Mouse (Mus musculus): ENCODE measurements at regions not wholly inside any gene's neighbourhood (a gene's known extent, or its start where the extent isn't known, plus 50 kb on each side); places are given as distances from the start of the nearest gene placed in this dataset.

DNA sequence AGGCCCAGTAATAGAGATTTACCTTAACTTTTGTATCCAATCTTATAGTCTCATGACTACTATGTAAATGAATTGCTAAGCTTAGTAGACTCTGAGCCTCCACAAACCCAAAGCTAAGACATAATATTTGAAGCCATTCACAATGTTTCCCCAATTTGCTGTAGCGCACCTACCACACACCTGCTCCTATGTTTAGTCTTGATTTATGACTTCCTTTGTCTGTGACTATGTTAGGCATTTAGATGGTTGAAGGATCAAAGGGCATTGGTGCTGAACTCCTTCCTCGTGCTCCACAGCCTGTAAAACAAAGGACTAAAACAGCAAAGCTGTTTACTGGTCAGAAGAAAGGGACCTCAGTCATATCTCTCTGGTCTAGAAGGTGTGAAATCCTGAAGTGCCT, 210.0 kb downstream of the Parm1 start:
- no peaks in the 10 kb centered on the region for H3K27me3 ChIP-seq (ENCODE audit: control insufficient read depth, insufficient read depth, low read length, poor library complexity, severe bottlenecking)
- H3K9ac ChIP-seq (ENCODE audit: low read depth, poor library complexity, severe bottlenecking), result no peak overlapping the region
- no peaks in the 10 kb centered on the region for H3K9me3 ChIP-seq (replicated peaks; ENCODE audit: control insufficient read depth, insufficient read depth, low read length, poor library complexity, severe bottlenecking)

GRCm38 (mm10) chr5:91726118-91726500, 208.7 kb downstream of the Parm1 start:
- Histone ChIP-seq H3K27ac (ENCODE audit: insufficient read depth, low read length) (no peak overlapping the region), H3K9ac (ENCODE audit: low read depth, poor library complexity, severe bottlenecking) (no peak overlapping the region), H3K27me3 (ENCODE audit: control insufficient read depth, insufficient read depth, low read length, poor library complexity, severe bottlenecking) (no peaks in the 10 kb centered on the region), H3K9me3 (replicated peaks; ENCODE audit: control insufficient read depth, insufficient read depth, low read length, poor library complexity, severe bottlenecking) (no peaks in the 10 kb centered on the region), H3K4me3 (ENCODE audit: low read depth, low read length) (no peak overlapping the region), H3K4me1 (ENCODE audit: control insufficient read depth, insufficient read depth, low read length) (no peaks in the 10 kb centered on the region), H3K36me3 (ENCODE audit: control insufficient read depth, insufficient read depth, low read length, poor library complexity, severe bottlenecking) (no peaks in the 10 kb centered on the region)
- TF ChIP-seq EP300 (IDR thresholded peaks at IDR 0.05; ENCODE audit: insufficient read depth, low read depth, low read length) (no peak), POLR2A (IDR thresholded peaks at IDR 0.05; ENCODE audit: insufficient read depth, low read length) (no peak), CTCF (IDR thresholded peaks at IDR 0.05; ENCODE audit: low read depth, low read length) (no peak)

More for the DNA sequence above, 210.0 kb downstream of the Parm1 start:
- Histone ChIP-seq H3K4me1 (ENCODE audit: control insufficient read depth, insufficient read depth, low read length) (no peaks in the 10 kb centered on the region), H3K36me3 (ENCODE audit: control insufficient read depth, insufficient read depth, low read length, poor library complexity, severe bottlenecking) (no peaks in the 10 kb centered on the region), H3K27ac (ENCODE audit: insufficient read depth, low read length) (no peak overlapping the region), H3K4me3 (ENCODE audit: low read depth, low read length) (no peak overlapping the region)
- no peak for TF ChIP-seq EP300 (IDR thresholded peaks at IDR 0.05; ENCODE audit: insufficient read depth, low read depth, low read length)
- TF ChIP-seq POLR2A (IDR thresholded peaks at IDR 0.05; ENCODE audit: insufficient read depth, low read length), result no peak
- no peak for TF ChIP-seq CTCF (IDR thresholded peaks at IDR 0.05; ENCODE audit: low read depth, low read length)

- H3K4me3 ChIP-seq (ENCODE audit: low read depth, low read length), result no peak overlapping the region
- no peaks in the 10 kb centered on the region for H3K36me3 ChIP-seq (ENCODE audit: control insufficient read depth, insufficient read depth, low read length, poor library complexity, severe bottlenecking)
- H3K9ac ChIP-seq (ENCODE audit: low read depth, poor library complexity, severe bottlenecking), result no peak overlapping the region
- no peaks in the 10 kb centered on the region for H3K27me3 ChIP-seq (ENCODE audit: control insufficient read depth, insufficient read depth, low read length, poor library complexity, severe bottlenecking)
- TF ChIP-seq EP300 (IDR thresholded peaks at IDR 0.05; ENCODE audit: insufficient read depth, low read depth, low read length), result no peak
- TF ChIP-seq CTCF (IDR thresholded peaks at IDR 0.05; ENCODE audit: low read depth, low read length), result no peak
- TF ChIP-seq POLR2A (IDR thresholded peaks at IDR 0.05; ENCODE audit: insufficient read depth, low read length), result no peak
- no peaks in the 10 kb centered on the region for H3K9me3 ChIP-seq (replicated peaks; ENCODE audit: control insufficient read depth, insufficient read depth, low read length, poor library complexity, severe bottlenecking)
- H3K27ac ChIP-seq (ENCODE audit: insufficient read depth, low read length), result no peak overlapping the region
- H3K4me1 ChIP-seq (ENCODE audit: control insufficient read depth, insufficient read depth, low read length), result no peaks in the 10 kb centered on the region
Measured at GRCm38 (mm10) chr5:91725380-91726117, 208.1 kb downstream of the Parm1 start.

- TF ChIP-seq CTCF (IDR thresholded peaks at IDR 0.05; ENCODE audit: low read depth, low read length), result no peak
- TF ChIP-seq POLR2A (IDR thresholded peaks at IDR 0.05; ENCODE audit: insufficient read depth, low read length), result no peak
- no peak for TF ChIP-seq EP300 (IDR thresholded peaks at IDR 0.05; ENCODE audit: insufficient read depth, low read depth, low read length)
- Histone ChIP-seq H3K27me3 (ENCODE audit: control insufficient read depth, insufficient read depth, low read length, poor library complexity, severe bottlenecking) (no peaks in the 10 kb centered on the region), H3K36me3 (ENCODE audit: control insufficient read depth, insufficient read depth, low read length, poor library complexity, severe bottlenecking) (no peaks in the 10 kb centered on the region), H3K9ac (ENCODE audit: low read depth, poor library complexity, severe bottlenecking) (no peak overlapping the region), H3K9me3 (replicated peaks; ENCODE audit: control insufficient read depth, insufficient read depth, low read length, poor library complexity, severe bottlenecking) (no peaks in the 10 kb centered on the region), H3K4me1 (ENCODE audit: control insufficient read depth, insufficient read depth, low read length) (no peaks in the 10 kb centered on the region), H3K27ac (ENCODE audit: insufficient read depth, low read length) (no peak overlapping the region), H3K4me3 (ENCODE audit: low read depth, low read length) (no peak overlapping the region)
Measured at GRCm38 (mm10) chr5:91724881-91725280, 207.5 kb downstream of the Parm1 start.

DNA sequence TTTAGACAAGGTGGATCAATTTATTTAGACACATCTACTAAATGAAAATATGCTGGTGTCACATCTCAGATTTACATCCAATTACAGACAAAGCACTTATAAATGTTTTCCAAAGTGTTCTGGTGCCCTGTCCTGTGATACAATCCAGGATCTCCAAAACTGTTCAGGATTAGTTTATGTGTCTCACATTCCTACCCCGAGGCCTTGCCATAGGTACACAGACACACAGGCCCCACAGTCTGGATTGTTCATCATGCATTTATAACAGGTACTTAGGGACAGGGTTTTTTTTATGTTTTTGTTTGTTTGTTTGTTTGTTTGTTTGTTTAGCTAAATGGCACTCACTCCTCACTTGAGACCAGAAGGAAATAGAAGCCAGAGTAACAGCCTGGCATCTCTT, 206.0 kb downstream of the Parm1 start:
- Histone ChIP-seq H3K4me3 (ENCODE audit: low read depth, low read length) (no peak overlapping the region), H3K4me1 (ENCODE audit: control insufficient read depth, insufficient read depth, low read length) (no peaks in the 10 kb centered on the region), H3K36me3 (ENCODE audit: control insufficient read depth, insufficient read depth, low read length, poor library complexity, severe bottlenecking) (no peaks in the 10 kb centered on the region), H3K27ac (ENCODE audit: insufficient read depth, low read length) (no peak overlapping the region), H3K9ac (ENCODE audit: low read depth, poor library complexity, severe bottlenecking) (no peak overlapping the region), H3K27me3 (ENCODE audit: control insufficient read depth, insufficient read depth, low read length, poor library complexity, severe bottlenecking) (no peaks in the 10 kb centered on the region), H3K9me3 (replicated peaks; ENCODE audit: control insufficient read depth, insufficient read depth, low read length, poor library complexity, severe bottlenecking) (no peaks in the 10 kb centered on the region)
- TF ChIP-seq POLR2A (IDR thresholded peaks at IDR 0.05; ENCODE audit: insufficient read depth, low read length), result no peak
- TF ChIP-seq EP300 (IDR thresholded peaks at IDR 0.05; ENCODE audit: insufficient read depth, low read depth, low read length), result no peak
- TF ChIP-seq CTCF (IDR thresholded peaks at IDR 0.05; ENCODE audit: low read depth, low read length), result no peak

GRCm38 (mm10) chr5:91722982-91723381, 205.6 kb downstream of the Parm1 start:
- Histone ChIP-seq H3K9me3 (replicated peaks; ENCODE audit: control insufficient read depth, insufficient read depth, low read length, poor library complexity, severe bottlenecking) (no peaks in the 10 kb centered on the region), H3K4me1 (ENCODE audit: control insufficient read depth, insufficient read depth, low read length) (no peaks in the 10 kb centered on the region), H3K36me3 (ENCODE audit: control insufficient read depth, insufficient read depth, low read length, poor library complexity, severe bottlenecking) (no peaks in the 10 kb centered on the region), H3K27me3 (ENCODE audit: control insufficient read depth, insufficient read depth, low read length, poor library complexity, severe bottlenecking) (no peaks in the 10 kb centered on the region), H3K4me3 (ENCODE audit: low read depth, low read length) (no peak overlapping the region), H3K27ac (ENCODE audit: insufficient read depth, low read length) (no peak overlapping the region), H3K9ac (ENCODE audit: low read depth, poor library complexity, severe bottlenecking) (no peak overlapping the region)
- no peak for TF ChIP-seq POLR2A (IDR thresholded peaks at IDR 0.05; ENCODE audit: insufficient read depth, low read length)
- no peak for TF ChIP-seq CTCF (IDR thresholded peaks at IDR 0.05; ENCODE audit: low read depth, low read length)
- no peak for TF ChIP-seq EP300 (IDR thresholded peaks at IDR 0.05; ENCODE audit: insufficient read depth, low read depth, low read length)

Measured in ES-Bruce4 (cell line).